Mouse (Mus musculus) natural killer cell, adult 2 months (primary cell): ENCODE measurements around the gene Ifitm6.
A peak's percentile ranks its signal among the peaks of the same experiment; 100 is the strongest.
"Not testable (repeated sequence)": the region's sequence is repeated elsewhere in the genome, so short reads cannot be mapped to it uniquely, and the experiment has no call there.

Experiments
- DNase-seq, 2 experiments: peaks; one replicate each; pipeline ENCODE4 v3.0.0; 2022; ENCODE audit warnings: low spot score in 2 of 2

Ifitm6 gene

GRCm38 (mm10) chr7:141017824-141018223 is at the start of gene Ifitm6:
Ifitm6 (minus strand) TSS chr7:141017924.
- DNase-seq, result not testable (repeated sequence)

GRCm38 (mm10) chr7:141064576-141064975 is 46.9 kb upstream of the Ifitm6 start:
- no peak for DNase-seq

GRCm38 (mm10) chr7:141064175-141064574 is 46.5 kb upstream of the Ifitm6 start:
- no peak for DNase-seq

GRCm38 (mm10) chr7:141063353-141063752 is 45.6 kb upstream of the Ifitm6 start:
- no peak for DNase-seq

- DNase-seq, result no peak
These were observed 44.8 kb upstream of the Ifitm6 start for GRCm38 (mm10) chr7:141062525-141062924.

- DNase-seq, result no peak
These were observed 43.6 kb upstream of the Ifitm6 start for GRCm38 (mm10) chr7:141061269-141061692.

- no peak for DNase-seq
These were observed 42.9 kb upstream of the Ifitm6 start, which contains the start of gene B4galnt4 for GRCm38 (mm10) chr7:141060426-141061242. B4galnt4 (plus strand) TSS chr7:141061104.

- no peak for DNase-seq
These were observed 42.2 kb upstream of the Ifitm6 start for GRCm38 (mm10) chr7:141059929-141060328.

- peak; percentile 61 to 75 for DNase-seq
These were observed 41.0 kb upstream of the Ifitm6 start for GRCm38 (mm10) chr7:141058601-141059341.

GRCm38 (mm10) chr7:141057541-141057940 is 39.8 kb upstream of the Ifitm6 start:
- DNase-seq, result no peak

GRCm38 (mm10) chr7:141056976-141057375 is 39.3 kb upstream of the Ifitm6 start:
- DNase-seq, result no peak

- DNase-seq, result no peak
These were observed 38.1 kb upstream of the Ifitm6 start for GRCm38 (mm10) chr7:141055785-141056184.

GRCm38 (mm10) chr7:141052421-141052820 is 34.7 kb upstream of the Ifitm6 start:
- no peak for DNase-seq

- DNase-seq, result no peak
These were observed 34.3 kb upstream of the Ifitm6 start for GRCm38 (mm10) chr7:141052016-141052415.

GRCm38 (mm10) chr7:141051060-141051685 is 33.4 kb upstream of the Ifitm6 start:
- no peak for DNase-seq

GRCm38 (mm10) chr7:141049326-141049725 is 31.6 kb upstream of the Ifitm6 start:
- no peak for DNase-seq

- peak; percentile 67 to 87 for DNase-seq
These were observed 30.8 kb upstream of the Ifitm6 start for GRCm38 (mm10) chr7:141048226-141049218.

GRCm38 (mm10) chr7:141047581-141048225 is 30.0 kb upstream of the Ifitm6 start:
- no peak for DNase-seq

- DNase-seq, result no peak
These were observed 29.3 kb upstream of the Ifitm6 start for GRCm38 (mm10) chr7:141046931-141047580.

GRCm38 (mm10) chr7:141042539-141042938 is 24.8 kb upstream of the Ifitm6 start:
- no peak for DNase-seq
